35 mouse cellular contexts compared by ENCODE assay signal in genomic region chr9:94133682-94134081, GRCm38 (mm10).
"Had no signal": no experiment of that assay in that cellular context is flagged by ENCODE, and none has a peak within 500 bp of the region (broad histone marks: within the 10 kb centered on the region; RNA-seq: fewer than 3 reads in every experiment).

No protein-coding gene starts in this region.

- H3K27ac ChIP-seq: heart, adult 2 months; heart, embryonic 10.5 days; heart, embryonic 13.5 days; heart, embryonic 15.5 days; hindbrain, embryonic 10.5 days; hindbrain, embryonic 12.5 days; hindbrain, embryonic 13.5 days; hindbrain, embryonic 14.5 days; hindbrain, embryonic 15.5 days; hindbrain, postnatal 0 days; intestine, embryonic 15.5 days; kidney, embryonic 15.5 days; kidney, postnatal 0 days; layer of hippocampus, adult 2 months had no signal

- H3K36me3 ChIP-seq: heart, embryonic 10.5 days; heart, embryonic 12.5 days; heart, embryonic 13.5 days; heart, embryonic 15.5 days; hindbrain, embryonic 10.5 days; hindbrain, embryonic 12.5 days; hindbrain, embryonic 13.5 days; hindbrain, embryonic 15.5 days; intestine, embryonic 15.5 days; kidney, embryonic 15.5 days had no signal

- H3K4me3 ChIP-seq: heart, adult 2 months; heart, embryonic 10.5 days; heart, embryonic 12.5 days; heart, embryonic 13.5 days; heart, embryonic 15.5 days; hindbrain, embryonic 10.5 days; hindbrain, embryonic 12.5 days; hindbrain, embryonic 13.5 days; hindbrain, embryonic 15.5 days; intestine, embryonic 15.5 days; kidney, embryonic 15.5 days; layer of hippocampus, adult 2 months had no signal

- H3K4me2 ChIP-seq: heart, embryonic 11.5 days; heart, embryonic 12.5 days; heart, embryonic 13.5 days; heart, embryonic 15.5 days; hindbrain, embryonic 12.5 days; hindbrain, embryonic 13.5 days; hindbrain, embryonic 14.5 days; hindbrain, embryonic 15.5 days; intestine, embryonic 15.5 days; kidney, embryonic 15.5 days had no signal

- H3K27me3 ChIP-seq: heart, embryonic 12.5 days; heart, embryonic 13.5 days; heart, embryonic 15.5 days; hindbrain, embryonic 12.5 days; hindbrain, embryonic 13.5 days; hindbrain, embryonic 15.5 days; intestine, embryonic 15.5 days; kidney, embryonic 15.5 days had no signal

- H3K9me3 ChIP-seq: heart, embryonic 10.5 days; heart, embryonic 12.5 days; heart, embryonic 13.5 days; heart, embryonic 15.5 days; hindbrain, embryonic 10.5 days; hindbrain, embryonic 12.5 days; hindbrain, embryonic 13.5 days; hindbrain, embryonic 15.5 days; intestine, embryonic 15.5 days; kidney, embryonic 15.5 days had no signal

- DNase-seq: heart, adult 2 months; heart, postnatal 10 days; heart, postnatal 14 days; heart, postnatal 36 days; heart, postnatal 4 days; kidney, adult 11 months; kidney, adult 18-20 months; kidney, adult 2 months; kidney, adult 8-10 months; kidney, adult 9 months; kidney, postnatal 10 days; kidney, postnatal 14 days; kidney, postnatal 25 days; kidney, postnatal 36 days; kidney, postnatal 4 days; layer of hippocampus, adult 9-11 months had no signal

- H3K9ac ChIP-seq: heart, embryonic 12.5 days; heart, embryonic 13.5 days; heart, embryonic 15.5 days; hindbrain, embryonic 12.5 days; hindbrain, embryonic 13.5 days; hindbrain, embryonic 14.5 days; hindbrain, embryonic 15.5 days; intestine, embryonic 15.5 days; kidney, embryonic 15.5 days had no signal

- H3K4me1 ChIP-seq: hindbrain, embryonic 10.5 days; hindbrain, embryonic 12.5 days; hindbrain, embryonic 13.5 days; hindbrain, embryonic 15.5 days; intestine, embryonic 15.5 days; kidney, embryonic 15.5 days had no signal

- ATAC-seq: hindbrain, embryonic 16.5 days; hindbrain, postnatal 0 days; inflammation-experienced regulatory T-cells, adult 6 months; intestine, embryonic 15.5 days; intestine, embryonic 16.5 days; intestine, postnatal 0 days had no signal
